Mouse (Mus musculus) heart, adult 2 months (tissue): ENCODE data around the gene Mark1. TPM values are rescaled to one million over a fixed set of nuclear protein-coding genes. Genes with fewer than 3 reads are reported as not detected.

ENCODE experiments used
- DNase-seq, 2 experiments: peaks; one replicate each; pipeline ENCODE4 v3.0.0; 2021
- H3K27ac ChIP-seq: fragments of 200-600 bp; 2 replicates; pipeline ENCODE4 v1.8.1; 2022
- H3K27me3 ChIP-seq: fragments of 200-500 bp; 2 replicates; pipeline ENCODE4 v1.6.1; 2012; ENCODE audit warnings: mild to moderate bottlenecking, low read length, inconsistent platforms, mixed read lengths; ENCODE audit not compliant: control insufficient read depth, insufficient read depth
- H3K36me3 ChIP-seq: fragments of 200-500 bp; 2 replicates; pipeline ENCODE4 v1.6.1; 2012; ENCODE audit warnings: low read length, inconsistent platforms; ENCODE audit not compliant: control insufficient read depth, insufficient read depth
- H3K4me1 ChIP-seq: fragments of 200-500 bp; 2 replicates; pipeline ENCODE4 v1.6.1; 2011; ENCODE audit warnings: low read length; ENCODE audit not compliant: control insufficient read depth, insufficient read depth
- H3K4me3 ChIP-seq: fragments of 200-600 bp; 2 replicates; pipeline ENCODE4 v1.8.1; 2022
- H3K79me2 ChIP-seq: fragments of 200-500 bp; replicated peaks from 2 replicates; pipeline ENCODE4 v1.6.1; 2012; ENCODE audit warnings: mild to moderate bottlenecking, inconsistent platforms, low read length, moderate library complexity, mixed read lengths; ENCODE audit not compliant: control insufficient read depth, insufficient read depth
- H3K9ac ChIP-seq: fragments of 200-500 bp; 2 replicates; pipeline ENCODE4 v1.6.1; 2012; ENCODE audit warnings: low read depth, mild to moderate bottlenecking, control low read depth, inconsistent platforms, low read length, mixed read lengths
- CTCF ChIP-seq: fragments of 200-600 bp; IDR thresholded peaks from 2 replicates; pipeline ENCODE4 v1.8.1; 2022; ENCODE audit warnings: antibody characterized with exemption, mild to moderate bottlenecking, moderate library complexity
- EP300 ChIP-seq: fragments of 200-500 bp; IDR thresholded peaks from 2 replicates; pipeline ENCODE4 v1.6.1; 2011; ENCODE audit warnings: low read depth, low read length, control low read depth; ENCODE audit not compliant: insufficient read depth
- POLR2A ChIP-seq: fragments of 200-500 bp; IDR thresholded peaks from 2 replicates; pipeline ENCODE4 v1.6.1; 2011; ENCODE audit warnings: mild to moderate bottlenecking, low read depth, low read length, control low read depth; ENCODE audit not compliant: insufficient read depth
- WGBS: fragments of 180-500 bp; shearing (Covaris S2); methylation state at CpG from one replicate; pipeline ENCODE4 v1.1.7; 2018; 5-methylcytosine and 5-hydroxymethylcytosine counted together
- intact Hi-C: fragments of 180-260 bp; cut with DNase I; formaldehyde crosslinking; loops from one replicate; pipeline ENCODE4 v1.15.1; 2025
- polyA plus RNA-seq: library from polyadenylated mRNA; depleted of rRNA; stranded (reverse); fragments of >200 nt; gene quantifications from 2 replicates; pipeline ENCODE4 v1.2.3, GENCODE M21; 2012
- total RNA-seq, 2 experiments: library from RNA; stranded (reverse); gene quantifications; 2 replicates each; pipeline ENCODE4 v1.2.3; 2021

Mark1 gene
- total and polyA plus RNA-seq, 3 experiments, result 3.3 to 7.8 (median 6.7) TPM

- Histone ChIP-seq H3K4me3 (no peak overlapping the region), H3K36me3 (no peaks in the 10 kb centered on the region), H3K27ac (no peak overlapping the region), H3K4me1 (no peaks in the 10 kb centered on the region), H3K9ac (no peak overlapping the region), H3K79me2 (no peaks in the 10 kb centered on the region), H3K27me3 (no peaks in the 10 kb centered on the region)
- WGBS, result 86% methylated on average over 1 of the region's 1 CpGs
- TF ChIP-seq POLR2A (no peak), CTCF (no peak), EP300 (no peak)
- intact Hi-C loops, result no loop called here
- no peak for DNase-seq
These were observed 71.5 kb downstream of the Mark1 start for GRCm38 (mm10) chr1:184927911-184928310.

GRCm38 (mm10) chr1:184922824-184923223 lies 76.5 kb downstream of the Mark1 start:
- Histone ChIP-seq H3K27me3 (no peaks in the 10 kb centered on the region), H3K27ac (no peak overlapping the region), H3K36me3 (no peaks in the 10 kb centered on the region), H3K4me3 (no peak overlapping the region), H3K79me2 (no peaks in the 10 kb centered on the region), H3K9ac (no peak overlapping the region), H3K4me1 (no peaks in the 10 kb centered on the region)
- no peak for TF ChIP-seq CTCF
- no peak for TF ChIP-seq POLR2A
- no peak for TF ChIP-seq EP300
- intact Hi-C loops, result no loop called here
- 90% methylated on average over 13 of the region's 13 CpGs for WGBS
- no peak for DNase-seq

GRCm38 (mm10) chr1:184920057-184920456 lies 79.3 kb downstream of the Mark1 start:
- Histone ChIP-seq H3K4me3 (no peak overlapping the region), H3K27ac (no peak overlapping the region), H3K79me2 (no peaks in the 10 kb centered on the region), H3K27me3 (no peaks in the 10 kb centered on the region), H3K4me1 (no peaks in the 10 kb centered on the region), H3K9ac (no peak overlapping the region), H3K36me3 (no peaks in the 10 kb centered on the region)
- TF ChIP-seq CTCF (no peak), EP300 (no peak), POLR2A (no peak)
- intact Hi-C loops, result no loop called here
- 70% methylated on average over 5 of the region's 5 CpGs for WGBS
- DNase-seq, result no peak

GRCm38 (mm10) chr1:184918227-184918888 lies 81.0 kb downstream of the Mark1 start:
- TF ChIP-seq CTCF, result peak; percentile 60
- no peak for TF ChIP-seq POLR2A
- no peak overlapping the region for H3K9ac ChIP-seq
- H3K4me1 ChIP-seq, result no peaks in the 10 kb centered on the region
- H3K27ac ChIP-seq, result no peak overlapping the region
- intact Hi-C loops, result no loop called here
- WGBS, result 97% methylated on average over 5 of the region's 5 CpGs
- DNase-seq, result no peak
- no peaks in the 10 kb centered on the region for H3K36me3 ChIP-seq
- no peak overlapping the region for H3K4me3 ChIP-seq
- no peaks in the 10 kb centered on the region for H3K27me3 ChIP-seq
- no peaks in the 10 kb centered on the region for H3K79me2 ChIP-seq

- Histone ChIP-seq H3K4me1 (peaks cover 5% of the 10 kb centered on the region; the same call in 1 of the 2 replicates), H3K9ac (no peak overlapping the region), H3K27me3 (no peaks in the 10 kb centered on the region), H3K27ac (no peak overlapping the region), H3K36me3 (no peaks in the 10 kb centered on the region), H3K4me3 (no peak overlapping the region), H3K79me2 (no peaks in the 10 kb centered on the region)
- no peak for DNase-seq
- 91% methylated on average over 18 of the region's 18 CpGs for WGBS
- TF ChIP-seq POLR2A (no peak), CTCF (no peak), EP300 (no peak)
- intact Hi-C loops, result no loop called here
These were observed 87.0 kb downstream of the Mark1 start for GRCm38 (mm10) chr1:184912336-184912735.

GRCm38 (mm10) chr1:184911861-184912260 lies 87.5 kb downstream of the Mark1 start:
- no peak overlapping the region for H3K4me3 ChIP-seq
- H3K36me3 ChIP-seq, result no peaks in the 10 kb centered on the region
- intact Hi-C loops, result no loop called here
- no peaks in the 10 kb centered on the region for H3K79me2 ChIP-seq
- H3K27ac ChIP-seq, result no peak overlapping the region
- no peaks in the 10 kb centered on the region for H3K27me3 ChIP-seq
- 43% methylated on average over 6 of the region's 6 CpGs for WGBS
- peaks cover 5% of the 10 kb centered on the region; the same call in 1 of the 2 replicates for H3K4me1 ChIP-seq
- H3K9ac ChIP-seq, result no peak overlapping the region
- no peak for DNase-seq
- TF ChIP-seq CTCF, result no peak
- no peak for TF ChIP-seq EP300
- TF ChIP-seq POLR2A, result no peak
